Mouse (Mus musculus) limb, embryonic 15.5 days (tissue): ENCODE data around the gene 4931422A03Rik. TPM values are rescaled to one million over a fixed set of nuclear protein-coding genes. Genes with fewer than 3 reads are reported as not detected.

Experiments used
- ATAC-seq: fragments of 200-750 bp; cut with Nextera tagmentation; 2 replicates; pipeline ENCODE4 v1.8.0; 2017; ENCODE audit warnings: low read depth, moderate TSS enrichment; ENCODE audit not compliant: insufficient number of reproducible peaks, low FRiP score, low TSS enrichment
- H3K27ac ChIP-seq: fragments of 300-500 bp; sonication (generic); 2 replicates; pipeline ENCODE4 v1.5.1; 2015; ENCODE audit warnings: moderate library complexity, mild to moderate bottlenecking, inconsistent platforms
- H3K27me3 ChIP-seq: fragments of 300-500 bp; sonication (generic); 2 replicates; pipeline ENCODE4 v1.6.1; 2015; ENCODE audit warnings: inconsistent platforms
- H3K36me3 ChIP-seq: fragments of 300-500 bp; sonication (generic); 2 replicates; pipeline ENCODE4 v1.6.1; 2015; ENCODE audit warnings: inconsistent platforms
- H3K4me1 ChIP-seq: fragments of 300-500 bp; sonication (generic); 2 replicates; pipeline ENCODE4 v1.6.1; 2015; ENCODE audit warnings: inconsistent platforms
- H3K4me2 ChIP-seq: fragments of 300-500 bp; sonication (generic); 2 replicates; pipeline ENCODE4 v1.6.1; 2015; ENCODE audit warnings: mild to moderate bottlenecking, inconsistent platforms
- H3K4me3 ChIP-seq: fragments of 300-500 bp; sonication (generic); 2 replicates; pipeline ENCODE4 v1.5.1; 2015; ENCODE audit warnings: mild to moderate bottlenecking, inconsistent platforms
- H3K9ac ChIP-seq: fragments of 300-500 bp; sonication (generic); 2 replicates; pipeline ENCODE4 v1.6.1; 2015; ENCODE audit warnings: inconsistent platforms
- H3K9me3 ChIP-seq: fragments of 300-500 bp; sonication (generic); 2 replicates; pipeline ENCODE4 v1.6.1; 2016; ENCODE audit warnings: inconsistent platforms
- WGBS: fragments of 180-500 bp; shearing (Covaris S2); methylation state at CpG from one replicate; pipeline ENCODE4 v1.1.7; 2015; 5-methylcytosine and 5-hydroxymethylcytosine counted together
- polyA plus RNA-seq: library from polyadenylated mRNA; unstranded; fragments of >200 nt; fragmentation: Nextera tagmentation; extraction: Ambion mirVana; gene quantifications from 2 replicates; pipeline ENCODE4 v1.2.1, GENCODE M21; 2015

The 4931422A03Rik gene
- polyA plus RNA-seq, 1 experiment from 2014 or later, result 2.3 TPM

DNA sequence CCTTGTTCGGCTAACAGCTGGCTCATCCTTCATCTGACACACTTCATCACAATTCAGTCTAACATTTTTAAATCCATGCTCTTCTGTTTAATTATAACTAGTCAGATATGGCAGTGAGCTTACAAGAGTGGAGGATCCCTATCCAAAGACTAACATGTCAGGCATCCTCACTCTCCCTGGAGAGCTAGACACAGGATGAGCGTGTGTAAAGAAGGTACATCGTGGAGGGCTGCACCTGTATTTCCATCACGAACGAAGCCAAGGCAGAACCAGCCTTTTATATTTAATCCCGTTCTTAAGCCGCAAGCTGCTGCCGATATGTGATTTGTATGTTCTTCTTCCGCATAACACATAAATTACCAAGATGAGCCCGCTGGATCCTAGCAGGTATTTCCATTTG, 45.0 kb downstream of the 4931422A03Rik start:
- 84% methylated on average over 10 of the region's 10 CpGs for WGBS
- 0 out of 2 replicates have a peak, but pooled peaks cover 8% of the 10 kb centered on the region for H3K27me3 ChIP-seq
- no peak overlapping the region for H3K4me2 ChIP-seq
- no peak overlapping the region for H3K27ac ChIP-seq
- H3K9me3 ChIP-seq, result no peaks in the 10 kb centered on the region
- H3K9ac ChIP-seq, result no peak overlapping the region
- no peak overlapping the region for H3K4me3 ChIP-seq
- no peak for ATAC-seq
- H3K4me1 ChIP-seq, result no peaks in the 10 kb centered on the region
- no peaks in the 10 kb centered on the region for H3K36me3 ChIP-seq

DNA sequence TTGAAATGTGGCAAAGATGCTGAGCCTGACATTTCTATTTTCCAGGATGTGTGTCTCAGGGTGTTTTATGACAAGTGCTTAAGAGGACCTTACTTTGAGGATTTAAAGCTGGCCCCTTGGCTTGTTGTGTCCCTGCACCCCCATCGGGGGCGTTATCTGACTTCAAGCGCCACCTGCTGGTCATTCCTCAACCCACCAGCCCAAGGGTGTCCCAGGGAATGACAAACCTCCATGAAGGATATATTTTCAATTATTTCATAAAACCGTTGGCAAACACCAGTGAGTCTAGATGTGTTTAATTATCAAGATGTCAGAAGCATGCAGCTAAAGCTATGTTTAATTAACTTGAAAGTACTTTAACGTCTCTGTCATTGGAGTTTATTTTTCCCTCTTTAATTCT, 45.9 kb downstream of the 4931422A03Rik start:
- Histone ChIP-seq H3K4me3 (no peak overlapping the region), H3K4me2 (no peak overlapping the region), H3K36me3 (no peaks in the 10 kb centered on the region), H3K27me3 (peaks cover 9% of the 10 kb centered on the region; the same call in 1 of the 2 replicates), H3K4me1 (no peaks in the 10 kb centered on the region), H3K9me3 (no peaks in the 10 kb centered on the region), H3K27ac (no peak overlapping the region), H3K9ac (no peak overlapping the region)
- 5% methylated on average over 5 of the region's 5 CpGs for WGBS
- no peak for ATAC-seq

DNA sequence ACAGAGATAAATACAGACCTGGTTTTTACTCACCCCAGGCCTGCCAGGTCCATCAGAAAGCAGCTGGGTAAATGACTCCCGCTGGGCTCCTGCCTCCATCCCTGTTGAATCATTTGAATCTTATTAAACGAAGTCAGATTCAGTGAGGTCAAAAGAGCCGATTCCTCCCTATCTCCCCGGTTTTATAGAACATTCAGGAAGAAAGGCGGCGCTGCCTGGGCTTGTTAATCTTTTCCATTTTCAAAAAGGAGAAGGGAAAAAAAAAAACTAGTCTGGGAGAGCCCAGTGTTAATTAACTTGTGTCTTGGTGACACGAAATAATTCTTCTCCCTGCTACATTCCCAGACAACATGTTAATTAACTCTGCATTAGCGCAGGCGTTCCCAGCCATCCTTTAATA, 50.4 kb downstream of the 4931422A03Rik start:
- Histone ChIP-seq H3K4me1 (no peaks in the 10 kb centered on the region), H3K9me3 (no peaks in the 10 kb centered on the region), H3K36me3 (no peaks in the 10 kb centered on the region), H3K27ac (no peak overlapping the region), H3K9ac (no peak overlapping the region), H3K4me3 (no peak overlapping the region), H3K27me3 (peaks cover 18% of the 10 kb centered on the region; the same call in 1 of the 2 replicates), H3K4me2 (no peak overlapping the region)
- WGBS, result 39% methylated on average over 9 of the region's 9 CpGs
- no peak for ATAC-seq

DNA sequence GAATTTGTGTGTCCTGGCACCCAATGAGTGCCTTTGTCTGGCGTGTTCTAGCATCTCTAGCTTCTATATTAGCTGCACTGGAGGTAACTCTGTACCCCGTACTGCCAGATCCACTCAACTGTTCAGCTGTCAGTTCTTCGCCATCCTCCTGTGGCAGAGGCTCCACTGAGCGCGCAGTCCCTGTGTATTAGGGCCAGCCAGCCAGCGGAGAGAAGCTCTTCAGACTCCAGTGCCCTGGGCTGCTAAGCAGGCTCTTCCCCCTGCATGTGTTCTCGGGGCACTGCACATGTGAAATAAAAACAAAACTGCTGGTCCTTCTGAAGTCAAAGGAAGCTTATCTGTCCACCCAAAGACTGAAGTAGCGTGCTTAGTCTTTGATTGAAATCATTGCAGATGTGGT, 50.9 kb downstream of the 4931422A03Rik start:
- peaks cover 19% of the 10 kb centered on the region; the same call in 1 of the 2 replicates for H3K27me3 ChIP-seq
- no peak overlapping the region for H3K9ac ChIP-seq
- no peak overlapping the region for H3K4me2 ChIP-seq
- H3K9me3 ChIP-seq, result no peaks in the 10 kb centered on the region
- no peak overlapping the region for H3K27ac ChIP-seq
- H3K36me3 ChIP-seq, result no peaks in the 10 kb centered on the region
- WGBS, result 71% methylated on average over 8 of the region's 8 CpGs
- no peaks in the 10 kb centered on the region for H3K4me1 ChIP-seq
- ATAC-seq, result no peak
- H3K4me3 ChIP-seq, result no peak overlapping the region

DNA sequence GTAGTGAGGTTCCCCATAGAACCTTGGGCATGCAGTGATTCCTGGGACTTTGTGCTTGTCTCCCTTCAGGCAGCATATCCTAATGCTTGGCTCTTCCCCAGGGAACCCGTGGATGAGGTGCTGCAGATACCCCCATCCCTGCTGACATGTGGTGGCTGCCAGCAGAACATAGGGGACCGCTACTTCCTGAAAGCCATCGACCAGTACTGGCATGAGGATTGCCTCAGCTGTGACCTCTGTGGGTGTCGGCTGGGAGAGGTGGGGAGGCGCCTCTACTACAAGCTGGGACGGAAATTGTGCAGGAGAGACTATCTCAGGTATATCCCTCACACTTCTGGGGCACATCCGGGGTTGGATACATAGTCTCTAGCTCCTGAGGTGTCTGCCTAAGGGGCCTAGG, 52.3 kb downstream of the 4931422A03Rik start:
- Histone ChIP-seq H3K27me3 (peaks cover 23% of the 10 kb centered on the region), H3K4me2 (no peak overlapping the region), H3K36me3 (no peaks in the 10 kb centered on the region), H3K9ac (no peak overlapping the region), H3K4me1 (peaks cover 4% of the 10 kb centered on the region), H3K27ac (no peak overlapping the region), H3K9me3 (no peaks in the 10 kb centered on the region), H3K4me3 (no peak overlapping the region)
- ATAC-seq, result no peak
- WGBS, result 83% methylated on average over 7 of the region's 7 CpGs

DNA sequence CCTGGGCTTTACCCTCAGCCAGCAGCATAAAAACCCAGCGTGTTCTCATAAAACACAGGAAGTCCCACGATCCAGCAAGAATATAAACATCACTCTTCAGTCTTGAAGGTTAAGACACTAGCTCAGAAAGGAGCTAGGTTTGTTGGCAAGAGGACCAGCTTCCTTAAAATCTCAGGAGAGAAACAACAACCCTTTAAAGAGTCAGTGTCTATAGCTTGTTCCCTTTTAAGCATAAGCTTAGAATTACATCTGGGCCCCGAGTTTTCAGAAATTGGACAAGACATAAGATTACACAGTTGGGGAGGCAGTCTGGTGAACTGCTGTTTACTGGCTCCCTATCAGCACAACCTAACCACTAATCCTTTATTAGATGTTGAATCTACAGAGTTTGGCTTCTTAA, 56.3 kb downstream of the 4931422A03Rik start:
- Histone ChIP-seq H3K9ac (no peak overlapping the region), H3K4me1 (peaks cover 17% of the 10 kb centered on the region), H3K36me3 (no peaks in the 10 kb centered on the region), H3K9me3 (no peaks in the 10 kb centered on the region), H3K27ac (no peak overlapping the region), H3K27me3 (peaks cover 38% of the 10 kb centered on the region), H3K4me3 (no peak overlapping the region), H3K4me2 (no peak overlapping the region)
- WGBS, result 13% methylated on average over 3 of the region's 3 CpGs
- ATAC-seq, result no peak

DNA sequence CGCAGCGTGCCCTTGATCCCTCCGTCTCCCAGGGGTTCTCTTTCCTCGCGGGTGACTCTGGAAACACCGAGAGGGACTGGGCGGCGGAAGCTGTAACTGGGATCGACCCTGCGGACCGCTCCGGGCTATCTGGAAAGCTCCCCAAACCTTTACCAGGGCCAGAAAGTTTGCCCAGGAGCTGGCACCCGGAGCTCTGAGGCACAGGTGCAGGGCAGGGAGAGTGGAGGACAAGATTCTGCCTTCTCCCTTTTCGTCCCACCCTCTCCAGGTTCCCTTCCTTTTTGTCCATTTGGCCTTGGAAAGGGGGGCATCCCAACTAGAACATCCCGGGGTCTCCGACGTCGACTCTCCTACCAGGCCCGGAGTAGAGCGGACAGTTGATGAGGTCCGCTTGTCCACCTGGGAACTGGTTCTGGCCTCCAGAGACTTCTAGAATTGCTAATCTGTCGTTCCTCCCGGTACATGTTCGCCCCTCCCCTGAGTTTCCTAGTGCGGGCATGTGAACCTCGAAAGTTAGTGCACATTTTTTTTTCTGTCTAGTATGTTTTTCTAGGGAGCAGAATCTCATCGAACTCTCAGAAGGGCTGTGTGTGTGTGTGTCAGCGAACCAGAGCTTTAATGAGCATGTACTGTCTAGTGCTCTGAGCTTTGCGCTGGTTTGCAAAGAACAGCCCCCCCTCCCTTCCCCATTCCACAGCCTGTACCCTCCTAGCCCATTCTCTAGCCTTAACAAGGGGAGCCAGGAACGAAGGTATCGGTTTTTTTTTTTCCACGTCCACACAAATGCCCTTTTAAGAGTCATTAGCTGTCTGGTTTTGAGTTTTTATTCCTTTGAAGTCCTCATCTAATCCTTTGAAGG, 57.1 kb downstream of the 4931422A03Rik start:
- H3K9me3 ChIP-seq, result no peaks in the 10 kb centered on the region
- H3K27ac ChIP-seq, result 0 out of 2 replicates have a peak overlapping the region, but pooled peaks have one; percentile 52
- no peaks in the 10 kb centered on the region for H3K36me3 ChIP-seq
- peaks cover 17% of the 10 kb centered on the region for H3K4me1 ChIP-seq
- H3K27me3 ChIP-seq, result peaks cover 37% of the 10 kb centered on the region
- WGBS, result 2% methylated on average over 32 of the region's 32 CpGs
- H3K9ac ChIP-seq, result peak overlapping the region; percentile 39; the same call in 1 of the 2 replicates
- ATAC-seq, result no peak
- peak overlapping the region; percentile 96 for H3K4me2 ChIP-seq
- peak overlapping the region; percentile 71 for H3K4me3 ChIP-seq

DNA sequence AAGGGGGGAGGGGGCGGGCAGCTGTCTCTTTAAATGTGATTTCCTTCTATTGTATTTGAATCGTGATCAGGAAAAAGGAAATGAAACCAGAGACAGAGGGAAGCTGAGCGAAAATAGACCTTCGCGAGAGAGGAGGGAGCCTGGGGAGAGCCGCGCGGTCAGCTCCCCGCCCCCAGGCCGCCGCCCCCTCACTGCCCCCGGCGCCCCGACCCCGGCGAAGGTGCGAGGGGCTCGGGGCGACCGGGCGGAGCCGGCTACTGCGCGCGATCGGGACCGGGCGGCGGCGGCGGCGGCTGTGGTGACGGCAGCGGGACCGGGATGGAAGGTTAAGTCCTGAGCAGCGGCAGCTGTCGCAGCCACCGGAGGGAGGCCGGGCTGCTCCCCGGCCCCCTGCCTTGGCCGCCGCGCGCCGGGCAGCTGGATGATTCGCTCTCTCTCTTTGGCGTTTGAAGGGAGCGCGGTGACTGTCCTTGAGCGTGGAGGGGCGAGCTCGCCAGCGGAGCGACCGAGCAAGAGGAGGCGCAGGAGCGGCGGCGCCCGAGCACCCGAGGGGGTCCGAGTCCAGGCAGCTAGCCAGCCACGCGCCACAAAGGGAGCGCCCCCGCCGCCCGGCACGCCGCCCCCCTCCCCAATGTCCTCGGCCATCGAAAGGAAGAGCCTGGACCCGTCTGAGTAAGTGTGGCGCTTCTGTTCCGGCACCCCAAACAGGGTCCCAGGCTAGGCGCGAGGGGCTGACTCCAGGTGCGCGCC, 57.9 kb downstream of the 4931422A03Rik start:
- ATAC-seq, result peak; percentile 69; the same call in 1 of the 2 replicates
- Histone ChIP-seq H3K9me3 (no peaks in the 10 kb centered on the region), H3K9ac (peak overlapping the region; percentile 39), H3K27me3 (peaks cover 35% of the 10 kb centered on the region), H3K27ac (peak overlapping the region; percentile 52), H3K4me1 (peaks cover 17% of the 10 kb centered on the region), H3K4me3 (peak overlapping the region; percentile 71), H3K36me3 (no peaks in the 10 kb centered on the region), H3K4me2 (peak overlapping the region; percentile 96)
- under 1% methylated on average over 73 of the region's 79 CpGs for WGBS

DNA sequence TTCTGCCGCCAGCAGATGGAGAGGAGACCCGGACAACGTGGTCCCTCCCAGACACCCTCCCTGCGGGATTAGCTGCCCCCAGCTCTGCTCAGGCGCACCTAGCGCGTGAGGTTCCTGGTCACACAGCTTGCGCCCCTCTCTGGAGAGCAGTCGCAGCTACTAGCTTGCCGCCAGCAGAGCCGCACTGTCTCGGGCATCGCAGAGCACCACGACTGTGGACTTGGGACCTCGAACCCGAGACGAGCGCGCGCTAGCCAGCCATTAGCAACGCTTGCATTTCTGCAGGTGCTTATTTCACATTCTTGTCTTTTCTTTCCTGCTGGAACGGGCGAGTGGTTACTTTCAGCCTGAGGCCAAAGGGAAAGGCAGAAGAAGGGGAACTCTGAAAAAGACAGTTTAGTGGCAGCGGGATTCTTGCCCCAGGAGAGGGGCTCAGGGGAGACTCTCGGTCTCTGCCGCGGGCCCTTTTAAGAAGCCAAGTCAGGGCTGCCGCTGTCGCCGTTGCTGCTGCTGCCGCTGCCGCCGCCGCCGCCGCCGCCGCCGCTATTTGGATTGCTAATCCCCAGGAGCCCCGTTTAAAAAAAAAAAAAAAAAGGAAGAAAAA, 58.6 kb downstream of the 4931422A03Rik start:
- H3K27ac ChIP-seq, result no peak overlapping the region
- no peak for ATAC-seq
- no peaks in the 10 kb centered on the region for H3K9me3 ChIP-seq
- H3K4me1 ChIP-seq, result peaks cover 17% of the 10 kb centered on the region
- peaks cover 35% of the 10 kb centered on the region for H3K27me3 ChIP-seq
- under 1% methylated on average over 40 of the region's 40 CpGs for WGBS
- H3K9ac ChIP-seq, result peak overlapping the region; percentile 33; the same call in 1 of the 2 replicates
- H3K4me2 ChIP-seq, result peak overlapping the region; percentile 96
- peak overlapping the region; percentile 71 for H3K4me3 ChIP-seq
- H3K36me3 ChIP-seq, result no peaks in the 10 kb centered on the region

DNA sequence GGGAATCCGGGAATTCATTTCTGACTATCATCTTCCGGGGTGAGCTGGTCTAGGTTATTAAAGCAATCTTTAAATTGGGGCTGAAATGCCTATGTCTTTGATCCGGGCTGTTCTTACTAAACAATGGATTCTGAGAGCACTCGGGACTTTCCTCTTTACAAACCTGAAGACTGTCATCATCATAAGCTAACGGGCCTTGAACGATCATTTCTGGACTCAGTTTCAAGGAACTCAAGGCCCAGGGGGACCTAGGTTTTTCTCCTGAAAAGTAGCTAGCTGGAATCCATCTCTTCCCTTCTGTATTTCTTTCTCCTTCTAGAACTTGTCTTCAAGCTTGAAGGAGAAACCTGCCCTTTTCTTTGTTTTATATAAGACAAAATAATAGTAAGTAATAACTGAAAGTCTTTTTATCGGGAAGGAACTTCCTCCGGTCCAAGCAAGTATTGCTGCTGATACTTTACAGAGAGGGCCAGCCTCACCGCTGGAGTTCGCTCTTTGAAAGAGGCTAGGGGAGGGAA, 59.2 kb downstream of the 4931422A03Rik start:
- H3K9me3 ChIP-seq, result no peaks in the 10 kb centered on the region
- H3K36me3 ChIP-seq, result no peaks in the 10 kb centered on the region
- peak overlapping the region; percentile 71 for H3K4me3 ChIP-seq
- no peak for ATAC-seq
- peak overlapping the region; percentile 33; the same call in 1 of the 2 replicates for H3K9ac ChIP-seq
- no peak overlapping the region for H3K27ac ChIP-seq
- H3K4me1 ChIP-seq, result peaks cover 17% of the 10 kb centered on the region
- WGBS, result 17% methylated on average over 10 of the region's 10 CpGs
- peak overlapping the region; percentile 96 for H3K4me2 ChIP-seq
- peaks cover 33% of the 10 kb centered on the region for H3K27me3 ChIP-seq

DNA sequence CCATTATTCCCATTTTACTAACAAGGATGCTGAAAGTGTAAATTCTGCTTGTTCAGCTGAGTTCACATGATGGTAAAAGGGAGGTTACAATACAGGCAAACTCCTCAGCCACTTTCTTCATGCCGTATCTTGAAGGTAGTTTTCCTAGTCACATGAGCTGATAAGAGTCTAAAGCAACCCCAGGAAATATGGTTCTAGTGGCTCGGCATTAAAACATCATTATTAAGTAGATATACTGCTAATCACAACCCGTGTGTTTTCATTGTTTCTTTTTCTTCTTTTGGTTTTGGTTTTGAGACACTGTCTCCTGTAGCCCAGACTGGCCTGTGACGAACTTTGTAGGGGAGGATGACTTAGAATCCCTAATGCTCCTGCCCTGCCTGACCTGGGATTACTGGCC, 60.0 kb downstream of the 4931422A03Rik start:
- H3K27me3 ChIP-seq, result peaks cover 32% of the 10 kb centered on the region
- H3K27ac ChIP-seq, result no peak overlapping the region
- no peak for ATAC-seq
- 81% methylated on average over 4 of the region's 4 CpGs for WGBS
- H3K4me1 ChIP-seq, result peaks cover 17% of the 10 kb centered on the region
- no peak overlapping the region for H3K9ac ChIP-seq
- H3K4me3 ChIP-seq, result no peak overlapping the region
- no peaks in the 10 kb centered on the region for H3K9me3 ChIP-seq
- no peak overlapping the region for H3K4me2 ChIP-seq
- H3K36me3 ChIP-seq, result no peaks in the 10 kb centered on the region
